Mouse (Mus musculus) neural tube, embryonic 12.5 days (tissue): ENCODE measurements around the gene Olfr1465. TPM values are rescaled to one million over a fixed set of nuclear protein-coding genes. Genes with fewer than 3 reads are reported as not detected.

Experiments used
- ATAC-seq: fragments of 200-750 bp; cut with Nextera tagmentation; 2 replicates; pipeline ENCODE4 v1.8.0; 2017; ENCODE audit warnings: low read depth, mild to moderate bottlenecking, moderate TSS enrichment, moderate library complexity; ENCODE audit not compliant: low FRiP score
- H3K27ac ChIP-seq: fragments of 300-500 bp; sonication (generic); 2 replicates; pipeline ENCODE4 v1.5.1; 2016
- H3K27me3 ChIP-seq: fragments of 300-500 bp; sonication (generic); replicated peaks from 2 replicates; pipeline ENCODE4 v1.6.1; 2016; ENCODE audit warnings: mild to moderate bottlenecking
- H3K36me3 ChIP-seq: fragments of 300-500 bp; sonication (generic); 2 replicates; pipeline ENCODE4 v1.6.1; 2016; ENCODE audit warnings: mild to moderate bottlenecking
- H3K4me1 ChIP-seq: fragments of 300-500 bp; sonication (generic); 2 replicates; pipeline ENCODE4 v1.6.1; 2016
- H3K4me2 ChIP-seq: fragments of 300-500 bp; sonication (generic); replicated peaks from 2 replicates; pipeline ENCODE4 v1.6.1; 2016; ENCODE audit warnings: mild to moderate bottlenecking
- H3K4me3 ChIP-seq: fragments of 300-500 bp; sonication (generic); 2 replicates; pipeline ENCODE4 v1.5.1; 2016
- H3K9ac ChIP-seq: fragments of 300-500 bp; sonication (generic); 2 replicates; pipeline ENCODE4 v1.6.1; 2016; ENCODE audit warnings: mild to moderate bottlenecking
- H3K9me3 ChIP-seq: fragments of 300-500 bp; sonication (generic); 2 replicates; pipeline ENCODE4 v1.6.1; 2016; ENCODE audit warnings: mild to moderate bottlenecking
- WGBS: fragments of 180-500 bp; shearing (Covaris S2); methylation state at CpG from one replicate; pipeline ENCODE4 v1.1.7; 2016; 5-methylcytosine and 5-hydroxymethylcytosine counted together
- polyA plus RNA-seq: library from polyadenylated mRNA; unstranded; fragments of >200 nt; fragmentation: Nextera tagmentation; extraction: Ambion mirVana; gene quantifications from 2 replicates; pipeline ENCODE4 v1.2.1, GENCODE M21; 2016

The Olfr1465 gene
- not detected in 2 replicates for polyA plus RNA-seq

- no peaks in the 10 kb centered on the region for H3K36me3 ChIP-seq
- no peak within 1 kb of the TSS for H3K4me2 ChIP-seq
- no peak within 1 kb of the TSS for H3K9ac ChIP-seq
- H3K4me1 ChIP-seq = no peaks in the 10 kb centered on the region
- no peak for ATAC-seq
- H3K9me3 ChIP-seq = peaks cover 4% of the 10 kb centered on the region
- no peaks in the 10 kb centered on the region for H3K27me3 ChIP-seq
- no peak within 1 kb of the TSS for H3K27ac ChIP-seq
- no peak within 1 kb of the TSS for H3K4me3 ChIP-seq
These were observed at the start of gene Olfr1465 for GRCm38 (mm10) chr19:13315441-13315840. Olfr1465 (minus strand) TSS chr19:13315541.

- no peak for ATAC-seq
- Histone ChIP-seq H3K4me3 (no peak within 1 kb of the TSS), H3K4me2 (no peak within 1 kb of the TSS), H3K27me3 (no peaks in the 10 kb centered on the region), H3K36me3 (no peaks in the 10 kb centered on the region), H3K4me1 (no peaks in the 10 kb centered on the region), H3K27ac (no peak within 1 kb of the TSS), H3K9me3 (peaks cover 8% of the 10 kb centered on the region), H3K9ac (no peak within 1 kb of the TSS)
- WGBS = 76% methylated on average over 2 of the region's 2 CpGs
These were observed 46.6 kb upstream of the Olfr1465 start, which contains the start of gene Olfr1467 for GRCm38 (mm10) chr19:13361936-13362335. Olfr1467 (plus strand) TSS chr19:13362236.

- no peaks in the 10 kb centered on the region for H3K4me1 ChIP-seq
These were observed 23.2 kb upstream of the Olfr1465 start, which contains the start of gene Olfr1466 for GRCm38 (mm10) chr19:13338562-13338961. Olfr1466 (plus strand) TSS chr19:13338862.

More at GRCm38 (mm10) chr19:13338562-13338961, 23.2 kb upstream of the Olfr1465 start, which contains the start of gene Olfr1466:
- no peak within 1 kb of the TSS for H3K4me2 ChIP-seq
- H3K9me3 ChIP-seq = peaks cover 14% of the 10 kb centered on the region; the same call in 1 of the 2 replicates
- no peak within 1 kb of the TSS for H3K9ac ChIP-seq
- no peak for ATAC-seq
- no peaks in the 10 kb centered on the region for H3K36me3 ChIP-seq
- WGBS = 98% methylated on average over 2 of the region's 2 CpGs
- H3K27ac ChIP-seq = no peak within 1 kb of the TSS
- no peaks in the 10 kb centered on the region for H3K27me3 ChIP-seq
- no peak within 1 kb of the TSS for H3K4me3 ChIP-seq

Other genes starting within 250 kb of the Olfr1465 start
- gene Olfr1457, start 217.7 kb downstream of the Olfr1465 start, polyA plus RNA-seq = not detected in 2 replicates
- gene Olfr1458, start 208.8 kb downstream of the Olfr1465 start, polyA plus RNA-seq = not detected in 2 replicates
- gene Olfr1459, start 166.0 kb downstream of the Olfr1465 start, polyA plus RNA-seq = not detected in 2 replicates
- not detected in 2 replicates for gene Olfr1461, start 152.5 kb downstream of the Olfr1465 start, polyA plus RNA-seq
- gene Olfr1462, start 129.8 kb downstream of the Olfr1465 start, polyA plus RNA-seq = not detected in 2 replicates
- not detected in 2 replicates for gene Olfr1463, start 84.2 kb downstream of the Olfr1465 start, polyA plus RNA-seq
- gene Olfr1466, start 23.3 kb upstream of the Olfr1465 start, polyA plus RNA-seq = not detected in 2 replicates
- not detected in 2 replicates for gene Olfr1467, start 46.7 kb upstream of the Olfr1465 start, polyA plus RNA-seq
- not detected in 2 replicates for gene Olfr1469, start 92.3 kb upstream of the Olfr1465 start, polyA plus RNA-seq
- not detected in 2 replicates for gene Olfr1471, start 127.9 kb upstream of the Olfr1465 start, polyA plus RNA-seq
- not detected in 2 replicates for gene Olfr1472, start 140.5 kb upstream of the Olfr1465 start, polyA plus RNA-seq
- gene Olfr1474, start 154.0 kb upstream of the Olfr1465 start, polyA plus RNA-seq = not detected in 2 replicates
- gene Olfr1475, start 164.7 kb upstream of the Olfr1465 start, polyA plus RNA-seq = not detected in 2 replicates
- gene Olfr1477, start 185.0 kb upstream of the Olfr1465 start, polyA plus RNA-seq = not detected in 2 replicates
- not detected in 2 replicates for gene Olfr1480, start 212.4 kb upstream of the Olfr1465 start, polyA plus RNA-seq